Mouse (Mus musculus) E14TG2a.4 (cell line): Measurements from ENCODE around the gene Lrrc4c.

ENCODE experiments used
- H3K27me3 ChIP-seq: 2 replicates; pipeline ENCODE4 v1.6.1; 2014; ENCODE audit warnings: low read length, control low read depth; ENCODE audit not compliant: insufficient read depth
- H3K36me3 ChIP-seq: 2 replicates; pipeline ENCODE4 v1.6.1; 2014; ENCODE audit warnings: low read length, control low read depth; ENCODE audit not compliant: insufficient read depth
- H3K4me1 ChIP-seq: replicated peaks from 2 replicates; pipeline ENCODE4 v1.6.1; 2014; ENCODE audit warnings: low read depth, low read length, control low read depth
- H3K4me3 ChIP-seq: replicated peaks from 2 replicates; pipeline ENCODE4 v1.5.1; 2014; ENCODE audit warnings: mild to moderate bottlenecking, low read length
- H3K9me3 ChIP-seq: 2 replicates; pipeline ENCODE4 v1.6.1; 2014; ENCODE audit warnings: low read length, control low read depth
- CTCF ChIP-seq: conservative IDR thresholded peaks from 2 replicates; pipeline ENCODE4 v1.5.1; 2014; ENCODE audit warnings: low read length
- NANOG ChIP-seq: IDR thresholded peaks from 2 replicates; pipeline ENCODE4 v1.6.1; 2014; ENCODE audit warnings: borderline replicate concordance, low read length, mixed read lengths
- POU5F1 ChIP-seq: IDR thresholded peaks from 2 replicates; pipeline ENCODE4 v1.6.1; 2014; ENCODE audit warnings: low read length, borderline replicate concordance

The Lrrc4c gene

GRCm38 (mm10) chr2:96707772-96708350, 389.9 kb downstream of the Lrrc4c start:
- TF ChIP-seq CTCF, result peak; percentile 18
- no peak for TF ChIP-seq NANOG
- Histone ChIP-seq H3K4me3 (no peak overlapping the region), H3K27me3 (no peaks in the 10 kb centered on the region), H3K36me3 (no peaks in the 10 kb centered on the region), H3K9me3 (no peaks in the 10 kb centered on the region), H3K4me1 (no peaks in the 10 kb centered on the region)

GRCm38 (mm10) chr2:96714561-96714960, 396.6 kb downstream of the Lrrc4c start:
- H3K4me3 ChIP-seq, result no peak overlapping the region
- no peaks in the 10 kb centered on the region for H3K36me3 ChIP-seq
- H3K27me3 ChIP-seq, result no peaks in the 10 kb centered on the region
- H3K9me3 ChIP-seq, result no peaks in the 10 kb centered on the region
- no peaks in the 10 kb centered on the region for H3K4me1 ChIP-seq
- TF ChIP-seq CTCF (no peak), NANOG (no peak), POU5F1 (no peak)

GRCm38 (mm10) chr2:96717353-96717752, 399.4 kb downstream of the Lrrc4c start:
- no peaks in the 10 kb centered on the region for H3K27me3 ChIP-seq
- H3K4me1 ChIP-seq, result no peaks in the 10 kb centered on the region
- no peaks in the 10 kb centered on the region for H3K36me3 ChIP-seq
- H3K9me3 ChIP-seq, result no peaks in the 10 kb centered on the region
- no peak for TF ChIP-seq NANOG
- no peak for TF ChIP-seq POU5F1
- TF ChIP-seq CTCF, result no peak
- H3K4me3 ChIP-seq, result no peak overlapping the region

DNA sequence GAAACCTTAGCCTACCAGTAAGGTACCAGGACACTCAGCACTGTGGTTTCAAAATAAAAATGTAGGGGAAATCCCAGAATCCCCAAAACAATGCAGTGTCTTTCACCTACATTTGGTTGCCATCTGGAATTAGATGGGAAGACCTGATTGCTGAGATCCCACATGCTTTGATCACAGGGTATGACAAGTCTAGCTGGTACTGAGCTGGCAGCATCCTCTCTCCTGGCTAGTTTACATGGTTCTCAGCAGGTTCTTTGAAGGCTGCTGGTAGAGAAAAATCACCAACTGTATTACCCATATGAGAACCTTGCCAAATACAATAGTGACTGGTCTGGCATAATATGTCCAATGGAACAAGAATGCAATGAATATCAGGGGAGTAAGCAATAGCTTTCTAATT, 405.4 kb downstream of the Lrrc4c start:
- Histone ChIP-seq H3K9me3 (no peaks in the 10 kb centered on the region), H3K27me3 (no peaks in the 10 kb centered on the region), H3K4me1 (no peaks in the 10 kb centered on the region), H3K36me3 (no peaks in the 10 kb centered on the region), H3K4me3 (no peak overlapping the region)
- TF ChIP-seq CTCF (no peak), POU5F1 (no peak), NANOG (no peak)

GRCm38 (mm10) chr2:96736081-96736480, 418.1 kb downstream of the Lrrc4c start:
- Histone ChIP-seq H3K4me3 (no peak overlapping the region), H3K9me3 (peaks cover 5% of the 10 kb centered on the region; the same call in 1 of the 2 replicates), H3K27me3 (no peaks in the 10 kb centered on the region), H3K36me3 (no peaks in the 10 kb centered on the region), H3K4me1 (no peaks in the 10 kb centered on the region)
- TF ChIP-seq CTCF (no peak), POU5F1 (no peak), NANOG (no peak)

GRCm38 (mm10) chr2:96755066-96755465, 437.1 kb downstream of the Lrrc4c start:
- Histone ChIP-seq H3K36me3 (no peaks in the 10 kb centered on the region), H3K4me3 (no peak overlapping the region), H3K27me3 (no peaks in the 10 kb centered on the region), H3K9me3 (no peaks in the 10 kb centered on the region), H3K4me1 (no peaks in the 10 kb centered on the region)
- TF ChIP-seq POU5F1 (no peak), CTCF (no peak), NANOG (no peak)

- Histone ChIP-seq H3K9me3 (no peaks in the 10 kb centered on the region), H3K36me3 (no peaks in the 10 kb centered on the region), H3K4me3 (no peak overlapping the region), H3K4me1 (no peaks in the 10 kb centered on the region), H3K27me3 (no peaks in the 10 kb centered on the region)
- TF ChIP-seq NANOG, result no peak
- no peak for TF ChIP-seq POU5F1
- no peak for TF ChIP-seq CTCF
These were observed 439.7 kb downstream of the Lrrc4c start for GRCm38 (mm10) chr2:96757701-96758100.

DNA sequence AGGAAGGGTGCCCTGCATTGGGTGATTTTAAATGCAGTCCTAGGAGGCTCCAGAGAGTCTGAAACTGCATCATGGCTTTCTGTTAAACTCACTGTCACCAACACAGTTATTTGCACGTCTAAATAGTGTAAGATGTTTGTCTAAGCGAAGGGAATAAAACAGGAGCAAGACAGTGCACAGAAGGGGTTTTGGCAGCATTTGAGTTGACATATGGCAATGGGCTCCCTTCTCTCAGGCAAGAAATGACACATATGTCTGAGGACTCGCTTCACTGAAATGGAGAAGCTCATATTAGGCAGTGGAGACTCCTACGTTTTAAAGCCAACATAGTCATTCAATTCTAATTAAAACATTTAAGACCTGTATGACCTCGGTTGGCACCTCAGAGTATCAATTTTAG, 445.6 kb downstream of the Lrrc4c start:
- Histone ChIP-seq H3K4me1 (no peaks in the 10 kb centered on the region), H3K36me3 (no peaks in the 10 kb centered on the region), H3K27me3 (no peaks in the 10 kb centered on the region), H3K9me3 (no peaks in the 10 kb centered on the region), H3K4me3 (no peak overlapping the region)
- TF ChIP-seq NANOG, result no peak
- no peak for TF ChIP-seq CTCF

DNA sequence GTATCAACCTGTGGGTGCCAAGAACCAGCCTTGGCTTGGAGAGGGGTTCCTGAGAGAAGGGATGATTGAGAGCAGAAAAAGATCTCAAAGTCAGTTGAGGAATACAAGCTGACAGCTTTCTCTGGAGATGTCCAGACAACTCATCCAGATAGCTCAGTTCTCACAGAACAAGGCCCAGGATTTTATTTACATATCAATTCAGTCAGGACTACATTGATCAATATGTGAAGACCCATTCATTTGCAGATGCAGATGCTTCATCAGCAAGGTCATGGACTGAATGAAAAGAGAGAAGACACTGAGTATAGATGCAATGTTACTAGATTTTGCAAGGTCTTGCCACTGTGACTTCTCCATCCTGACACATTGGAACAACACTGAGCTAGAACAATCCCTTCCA, 457.4 kb downstream of the Lrrc4c start:
- H3K36me3 ChIP-seq, result no peaks in the 10 kb centered on the region
- H3K4me3 ChIP-seq, result no peak overlapping the region
- no peaks in the 10 kb centered on the region for H3K27me3 ChIP-seq
- no peaks in the 10 kb centered on the region for H3K9me3 ChIP-seq
- peaks cover 7% of the 10 kb centered on the region for H3K4me1 ChIP-seq
- no peak for TF ChIP-seq CTCF
- peak; percentile 83 for TF ChIP-seq NANOG

- Histone ChIP-seq H3K9me3 (no peaks in the 10 kb centered on the region), H3K4me1 (0 out of 2 replicates have a peak, but pooled peaks cover 4% of the 10 kb centered on the region), H3K4me3 (no peak overlapping the region), H3K27me3 (no peaks in the 10 kb centered on the region), H3K36me3 (no peaks in the 10 kb centered on the region)
- no peak for TF ChIP-seq NANOG
- TF ChIP-seq POU5F1, result no peak
- TF ChIP-seq CTCF, result no peak
These were observed 478.9 kb downstream of the Lrrc4c start for GRCm38 (mm10) chr2:96796681-96797385.
